Mouse (Mus musculus) myocyte (in vitro differentiated cells): ENCODE results near the gene 3110082I17Rik.

Experiments used
- E2F4 ChIP-seq: IDR thresholded peaks from one replicate; pipeline ENCODE4 v1.6.1; 2011; ENCODE audit warnings: mild to moderate bottlenecking, control low read depth, moderate library complexity; ENCODE audit not compliant: insufficient read depth
- MYOD1 ChIP-seq, 3 experiments: IDR thresholded peaks; one replicate each; pipeline ENCODE4 v1.6.1; 2011; ENCODE audit warnings: control low read depth in 2 of 3, low read depth in 2 of 3, mild to moderate bottlenecking in 2 of 3, moderate library complexity in 1 of 3; ENCODE audit not compliant: insufficient read length in 2 of 3, control insufficient read depth in 1 of 3
- MYOG ChIP-seq, 3 experiments: IDR thresholded peaks; one replicate each; pipeline ENCODE4 v1.6.1; 2011; ENCODE audit warnings: control low read depth in 2 of 3, low read depth in 2 of 3, mild to moderate bottlenecking in 2 of 3; ENCODE audit not compliant: insufficient read length in 2 of 3, control insufficient read depth in 1 of 3, insufficient read depth in 1 of 3
- POLR2A ChIP-seq: IDR thresholded peaks from one replicate; pipeline ENCODE4 v1.6.1; 2011; ENCODE audit warnings: low read depth, mild to moderate bottlenecking, control low read depth, moderate library complexity; ENCODE audit not compliant: insufficient read length
- POLR2AphosphoS2 ChIP-seq: IDR thresholded peaks from one replicate; pipeline ENCODE4 v1.6.1; 2011; ENCODE audit warnings: low read depth, control low read depth; ENCODE audit not compliant: insufficient read length
- SRF ChIP-seq: IDR thresholded peaks from one replicate; pipeline ENCODE4 v1.6.1; 2011; ENCODE audit warnings: low read depth; ENCODE audit not compliant: control insufficient read depth, insufficient read length
- TCF12 ChIP-seq: IDR thresholded peaks from one replicate; pipeline ENCODE4 v1.6.1; 2011; ENCODE audit warnings: mild to moderate bottlenecking, control low read depth; ENCODE audit not compliant: poor library complexity, insufficient read depth, severe bottlenecking

DNA sequence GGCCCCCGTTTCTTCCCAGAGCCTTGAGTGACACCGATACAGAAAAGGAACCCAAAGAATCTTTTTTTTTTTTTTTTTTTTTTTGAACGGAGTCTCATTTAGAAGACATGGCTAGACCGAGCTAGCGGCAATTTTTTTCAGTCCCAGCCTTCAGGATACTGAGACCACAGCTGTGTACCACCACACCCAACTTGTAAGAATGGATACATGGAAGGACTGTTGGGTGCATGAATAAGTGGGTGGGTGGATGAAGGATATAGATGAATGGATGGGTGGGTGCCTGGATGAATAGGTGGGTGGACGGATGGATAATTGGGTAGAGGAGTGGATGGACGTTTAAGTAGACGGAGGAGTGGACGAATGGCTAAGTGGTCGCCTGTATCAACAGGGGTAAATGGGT, 389 bp downstream of the 3110082I17Rik start:
- TF ChIP-seq E2F4, result no peak
- TF ChIP-seq SRF, result no peak
- TF ChIP-seq POLR2A, result no peak
- no peak for TF ChIP-seq MYOG (IDR thresholded peaks at IDR 0.05; ENCODE audit: control insufficient read depth in 1 of 3, insufficient read depth in 1 of 3, insufficient read length in 2 of 3, low read depth in 2 of 3)
- no peak for TF ChIP-seq TCF12
- TF ChIP-seq MYOD1 (IDR thresholded peaks at IDR 0.05; ENCODE audit: control insufficient read depth in 1 of 3, insufficient read length in 2 of 3, low read depth in 2 of 3), result no peak
- no peak for TF ChIP-seq POLR2AphosphoS2
